Comparison of ENCODE assay signal across 8 mouse cellular contexts in genomic region chr11:11822181-11823095, GRCm38 (mm10). TPM values are rescaled to one million over a fixed set of nuclear protein-coding genes. Genes with fewer than 3 reads are reported as not detected.
DNase-seq lines count a peak whose midpoint lies in the region; ATAC-seq and TF ChIP-seq lines count a peak whose summit lies in the region.

No protein-coding gene starts in this region.

- peak overlapping the region; percentile 54 for H3K9ac ChIP-seq in kidney, embryonic 14.5 days (ENCODE audit: low read depth, low read length)
- H3K9ac ChIP-seq in intestine, embryonic 14.5 days (ENCODE audit: low read length) = peak overlapping the region; percentile 37
- peak overlapping the region; percentile 36 for H3K9ac ChIP-seq in midbrain, postnatal 0 days (replicated peaks; ENCODE audit: low read length, poor library complexity, severe bottlenecking)

- no peaks in the 10 kb centered on the region for H3K9me3 ChIP-seq in kidney, embryonic 14.5 days (ENCODE audit: control insufficient read depth, low read length)
- no peaks in the 10 kb centered on the region for H3K9me3 ChIP-seq in intestine, embryonic 14.5 days (ENCODE audit: control insufficient read depth, low read length)
- no peaks in the 10 kb centered on the region for H3K9me3 ChIP-seq in midbrain, postnatal 0 days (ENCODE audit: low read length)

- peak; percentile 70 for ATAC-seq in kidney, embryonic 14.5 days (ENCODE audit: low FRiP score, low TSS enrichment)
- ATAC-seq in intestine, embryonic 14.5 days (replicated peaks; ENCODE audit: low FRiP score, low TSS enrichment, low read depth) = peak; percentile 41
- ATAC-seq in midbrain, postnatal 0 days (ENCODE audit: low FRiP score) = peak; percentile 35; the same call in 1 of the 2 replicates
- no peak for ATAC-seq in CD4-positive, CD25-positive, alpha-beta regulatory T cell, adult 4 months

- peak overlapping the region; percentile 98 for H3K27ac ChIP-seq in kidney, embryonic 14.5 days (ENCODE audit: low read depth, low read length)
- peak overlapping the region; percentile 96 for H3K27ac ChIP-seq in intestine, embryonic 14.5 days (ENCODE audit: low read depth)
- peak overlapping the region; percentile 65 for H3K27ac ChIP-seq in midbrain, postnatal 0 days (ENCODE audit: low read depth, low read length)

- no peak for TF ChIP-seq CTCF in midbrain, postnatal 0 days (IDR thresholded peaks at IDR 0.05)

- DNase-seq in kidney, adult 8-10 months = no peak
- DNase-seq in embryo, embryonic 9.5 days (ENCODE audit: extremely low spot score) = peak; percentile 91
- DNase-seq in intestine, embryonic 14.5 days (ENCODE audit: low spot score) = peak; percentile 79
- no peak for DNase-seq in midbrain, postnatal 0 days (ENCODE audit: low spot score)
- DNase-seq in layer of hippocampus, adult 18-20 months (ENCODE audit: low spot score in 2 of 2) = no peak
- no peak for DNase-seq in right cerebral cortex, postnatal 25 days

- H3K4me3 ChIP-seq in kidney, embryonic 14.5 days (ENCODE audit: low read length) = no peak overlapping the region
- H3K4me3 ChIP-seq in intestine, embryonic 14.5 days (ENCODE audit: low read depth, low read length) = no peak overlapping the region
- no peak overlapping the region for H3K4me3 ChIP-seq in midbrain, postnatal 0 days (ENCODE audit: low read depth, low read length)

- peak overlapping the region; percentile 12; the same call in 1 of the 2 replicates for H3K4me2 ChIP-seq in kidney, embryonic 14.5 days (replicated peaks; ENCODE audit: low read depth, low read length)
- H3K4me2 ChIP-seq in intestine, embryonic 14.5 days (ENCODE audit: low read length) = peak overlapping the region; percentile 6; the same call in 1 of the 2 replicates
- peak overlapping the region; percentile 39; the same call in 1 of the 2 replicates for H3K4me2 ChIP-seq in midbrain, postnatal 0 days (ENCODE audit: low read depth, low read length, poor library complexity, severe bottlenecking)

- peaks cover 34% of the 10 kb centered on the region for H3K4me1 ChIP-seq in kidney, embryonic 14.5 days (ENCODE audit: control insufficient read depth, insufficient read depth, low read length)
- peaks cover 43% of the 10 kb centered on the region for H3K4me1 ChIP-seq in intestine, embryonic 14.5 days (replicated peaks; ENCODE audit: control insufficient read depth, insufficient read depth, low read length)
- 0 out of 2 replicates have a peak, but pooled peaks cover 7% of the 10 kb centered on the region for H3K4me1 ChIP-seq in midbrain, postnatal 0 days (ENCODE audit: insufficient read depth, low read length)

- no peaks in the 10 kb centered on the region for H3K36me3 ChIP-seq in kidney, embryonic 14.5 days (ENCODE audit: control insufficient read depth, insufficient read depth, low read length)
- H3K36me3 ChIP-seq in intestine, embryonic 14.5 days (ENCODE audit: control insufficient read depth, insufficient read depth, low read length) = no peaks in the 10 kb centered on the region
- H3K36me3 ChIP-seq in midbrain, postnatal 0 days (ENCODE audit: insufficient read depth, low read length) = no peaks in the 10 kb centered on the region

- WGBS in kidney, embryonic 14.5 days = 9% methylated on average over 20 of the region's 20 CpGs
- 9% methylated on average over 20 of the region's 20 CpGs for WGBS in intestine, embryonic 14.5 days
- 16% methylated on average over 20 of the region's 20 CpGs for WGBS in midbrain, postnatal 0 days

- H3K27me3 ChIP-seq in kidney, embryonic 14.5 days (ENCODE audit: control insufficient read depth, insufficient read depth, low read length) = no peaks in the 10 kb centered on the region
- H3K27me3 ChIP-seq in intestine, embryonic 14.5 days (replicated peaks; ENCODE audit: control insufficient read depth, insufficient read depth, low read length) = no peaks in the 10 kb centered on the region
- H3K27me3 ChIP-seq in midbrain, postnatal 0 days (ENCODE audit: insufficient read depth, low read length) = no peaks in the 10 kb centered on the region

RNA-seq across cellular contexts. Expression of gene Fignl1, which starts 13.7 kb away (rescaled TPM):
- 59.2 and 85.4 TPM in 2 replicates for polyA plus RNA-seq in kidney, embryonic 14.5 days (2014; fragmentation: Nextera tagmentation; extraction: Ambion mirVana)
- 61.7 and 63.7 TPM in 2 replicates for polyA plus RNA-seq in intestine, embryonic 14.5 days (2014; fragmentation: Nextera tagmentation; extraction: Ambion mirVana)
- total RNA-seq in midbrain, postnatal 0 days (2014; rRNA removed) = 4.4 and 5.2 TPM in 2 replicates
- polyA plus RNA-seq in midbrain, postnatal 0 days (2015; fragmentation: Nextera tagmentation; extraction: Ambion mirVana) = 2.2 and 3.7 TPM in 2 replicates
- 1 to 10 TPM in 1 of 2 experiments, under 1 TPM in 1; 0.61 to 1.9 TPM for total RNA-seq in layer of hippocampus, adult 18-20 months (2021)
- 10 to 100 TPM in 1 of 2 experiments, 1 to 10 TPM in 1; 8.3 to 13.4 TPM for polyA plus RNA-seq in CD4-positive, CD25-positive, alpha-beta regulatory T cell, adult 4 months (2017; shearing (Covaris generic))

Comparison
In these comparisons a context has a peak if more than half of its experiments do, and no peak if none do; other contexts are left out.
1. DNase-seq: peak in embryo, embryonic 9.5 days (single experiment) and intestine, embryonic 14.5 days (single experiment); none in kidney, adult 8-10 months (0 of 2), midbrain, postnatal 0 days (single experiment), layer of hippocampus, adult 18-20 months (0 of 2) and right cerebral cortex, postnatal 25 days (single experiment).
2. Peak in every context shown above with its lines, with median percentiles within 50 percentile points of each other: H3K27ac ChIP-seq, H3K4me2 ChIP-seq and H3K9ac ChIP-seq.